Mouse (Mus musculus) spleen, adult 2 months (tissue): ENCODE data around the gene Prl3c1. TPM values are rescaled to one million over a fixed set of nuclear protein-coding genes. Genes with fewer than 3 reads are reported as not detected.
"Not testable (repeated sequence)": the region's sequence is repeated elsewhere in the genome, so short reads cannot be mapped to it uniquely, and the experiment has no call there.

Experiments used
- DNase-seq, 2 experiments: peaks; one replicate each; pipeline versions ENCODE4 v3.0.0 to v3.0.0-alpha.2; 2012 to 2021; ENCODE audit warnings: low spot score in 2 of 2, low read depth in 1 of 2
- H3K27ac ChIP-seq: fragments of 200-500 bp; 2 replicates; pipeline ENCODE4 v1.5.1; 2012; ENCODE audit warnings: low read length, inconsistent platforms; ENCODE audit not compliant: insufficient read depth
- H3K27me3 ChIP-seq: fragments of 200-500 bp; 2 replicates; pipeline ENCODE4 v1.6.1; 2012; ENCODE audit warnings: mild to moderate bottlenecking, moderate library complexity, low read length, inconsistent platforms; ENCODE audit not compliant: control insufficient read depth, insufficient read depth
- H3K36me3 ChIP-seq: fragments of 200-500 bp; 2 replicates; pipeline ENCODE4 v1.6.1; 2012; ENCODE audit warnings: mild to moderate bottlenecking, low read length, inconsistent platforms; ENCODE audit not compliant: control insufficient read depth, insufficient read depth
- H3K4me1 ChIP-seq: fragments of 200-500 bp; 2 replicates; pipeline ENCODE4 v1.6.1; 2011; ENCODE audit warnings: inconsistent platforms; ENCODE audit not compliant: control insufficient read depth, insufficient read depth, insufficient read length
- H3K4me3 ChIP-seq: fragments of 200-500 bp; 2 replicates; pipeline ENCODE4 v1.5.1; 2011; ENCODE audit warnings: mild to moderate bottlenecking, inconsistent platforms; ENCODE audit not compliant: insufficient read depth, insufficient read length; ENCODE audit errors: extremely low read depth
- CTCF ChIP-seq: fragments of 200-500 bp; IDR thresholded peaks from 2 replicates; pipeline ENCODE4 v1.5.1; 2011; ENCODE audit warnings: mild to moderate bottlenecking, inconsistent platforms; ENCODE audit not compliant: insufficient read depth, insufficient read length, insufficient replicate concordance; ENCODE audit errors: extremely low read depth
- POLR2A ChIP-seq: fragments of 200-500 bp; IDR thresholded peaks from 2 replicates; pipeline ENCODE4 v1.6.1; 2011; ENCODE audit warnings: low read depth, low read length, inconsistent platforms
- WGBS: fragments of 180-500 bp; shearing (Covaris S2); methylation state at CpG from one replicate; pipeline ENCODE4 v1.1.7; 2018; 5-methylcytosine and 5-hydroxymethylcytosine counted together
- polyA plus RNA-seq: library from polyadenylated mRNA; depleted of rRNA; stranded (reverse); fragments of >200 nt; gene quantifications from 2 replicates; pipeline ENCODE4 v1.2.3, GENCODE M21; 2012; rRNA removed

The Prl3c1 gene
- not detected in 2 replicates for polyA plus RNA-seq

DNA sequence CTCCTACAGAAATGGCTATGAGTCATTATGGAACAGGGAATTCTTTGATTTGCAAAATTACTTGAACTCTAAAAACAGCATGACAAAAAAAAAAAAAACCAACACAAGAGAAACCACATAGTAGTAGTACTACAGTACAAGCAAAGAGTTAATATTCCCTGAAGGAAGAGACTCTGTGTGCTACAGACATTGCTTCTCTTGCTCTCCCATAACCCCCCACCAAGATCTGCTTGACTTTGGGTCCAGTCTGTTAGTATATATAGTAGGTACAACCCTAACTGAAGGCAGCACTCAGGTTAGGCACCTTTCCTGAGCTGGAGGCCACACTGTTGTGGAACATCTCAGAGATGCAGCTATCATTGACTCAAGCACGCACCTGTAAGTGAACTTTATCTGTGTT, at the start of gene Prl3c1:
Gene Prl3c1, plus strand, starts transcription at position 301 of the 400 bp plus-strand sequence.
- no peak within 1 kb of the TSS for H3K27ac ChIP-seq
- no peaks in the 10 kb centered on the region for H3K36me3 ChIP-seq
- no peak within 1 kb of the TSS for H3K4me3 ChIP-seq
- no peaks in the 10 kb centered on the region for H3K4me1 ChIP-seq
- WGBS: 81% methylated on average over 1 of the region's 1 CpGs
- DNase-seq: no peak
- no peak for TF ChIP-seq CTCF
- no peak for TF ChIP-seq POLR2A
- no peaks in the 10 kb centered on the region for H3K27me3 ChIP-seq

GRCm38 (mm10) chr13:27148264-27148663, 48.2 kb upstream of the Prl3c1 start:
- no peaks in the 10 kb centered on the region for H3K4me1 ChIP-seq
- no peak for DNase-seq
- H3K27ac ChIP-seq: no peak overlapping the region
- H3K36me3 ChIP-seq: no peaks in the 10 kb centered on the region
- 57% methylated on average over 1 of the region's 1 CpGs for WGBS
- no peaks in the 10 kb centered on the region for H3K27me3 ChIP-seq
- TF ChIP-seq POLR2A: no peak
- TF ChIP-seq CTCF: no peak
- no peak overlapping the region for H3K4me3 ChIP-seq

- not testable (repeated sequence) for H3K4me3 ChIP-seq, H3K4me1 ChIP-seq, H3K36me3 ChIP-seq, DNase-seq, H3K27ac ChIP-seq, H3K27me3 ChIP-seq
- WGBS: 88% methylated on average over 3 of the region's 3 CpGs
Observed at GRCm38 (mm10) chr13:27156490-27156889, 40.0 kb upstream of the Prl3c1 start, which contains the start of gene Prl3d3. TSS of gene Prl3d3 (plus strand) at chr13:27156790.

GRCm38 (mm10) chr13:27241547-27241946, 45.1 kb downstream of the Prl3c1 start, which contains the start of gene Prl3b1:
TSS of gene Prl3b1 (plus strand) at chr13:27241847.
- DNase-seq: no peak
- no peak within 1 kb of the TSS for H3K4me3 ChIP-seq
- no peaks in the 10 kb centered on the region for H3K27me3 ChIP-seq
- no peaks in the 10 kb centered on the region for H3K36me3 ChIP-seq
- TF ChIP-seq CTCF: no peak
- TF ChIP-seq POLR2A: no peak
- H3K27ac ChIP-seq: no peak within 1 kb of the TSS
- 82% methylated on average over 1 of the region's 1 CpGs for WGBS
- no peaks in the 10 kb centered on the region for H3K4me1 ChIP-seq

Other genes starting within 250 kb of the Prl3c1 start
- gene Prl, start 139.1 kb upstream of the Prl3c1 start, polyA plus RNA-seq: not detected in 2 replicates
- not detected in 2 replicates for gene Prl3d1, start 102.5 kb upstream of the Prl3c1 start, polyA plus RNA-seq
- gene Prl3d2, start 75.0 kb upstream of the Prl3c1 start, polyA plus RNA-seq: not detected in 2 replicates
- not detected in 2 replicates for gene Prl3d3, start 39.9 kb upstream of the Prl3c1 start, polyA plus RNA-seq
- gene Prl3b1, start 45.2 kb downstream of the Prl3c1 start, polyA plus RNA-seq: not detected in 2 replicates
- gene Prl3a1, start 62.8 kb downstream of the Prl3c1 start, polyA plus RNA-seq: not detected in 2 replicates
- gene Prl6a1, start 116.0 kb downstream of the Prl3c1 start, polyA plus RNA-seq: not detected in 2 replicates
- gene Prl8a2, start 149.0 kb downstream of the Prl3c1 start, polyA plus RNA-seq: not detected in 2 replicates
- not detected in 2 replicates for gene Prl2b1, start 194.2 kb downstream of the Prl3c1 start, polyA plus RNA-seq
- not detected in 2 replicates for gene Prl8a6, start 242.0 kb downstream of the Prl3c1 start, polyA plus RNA-seq